Mouse (Mus musculus) urinary bladder, postnatal 36 days (tissue): ENCODE results near the gene Ppp4c.

Source experiments
- DNase-seq, 2 experiments: peaks; one replicate each; pipeline ENCODE4 v3.0.0; 2022; ENCODE audit warnings: low spot score in 2 of 2, mixed read lengths in 1 of 2

The Ppp4c gene

GRCm38 (mm10) chr7:126759050-126759671 is 33.1 kb downstream of the Ppp4c start, which contains the start of gene Mapk3:
Gene Mapk3 (plus strand): TSS chr7:126759601.
- peak; percentile 81 to 89 for DNase-seq

GRCm38 (mm10) chr7:126758539-126758938 is 33.8 kb downstream of the Ppp4c start:
- DNase-seq, result no peak

GRCm38 (mm10) chr7:126754866-126755265 is 37.4 kb downstream of the Ppp4c start:
- DNase-seq, result peak; percentile 73 to 75

- DNase-seq, result no peak
Observed at GRCm38 (mm10) chr7:126749582-126750343, 42.5 kb downstream of the Ppp4c start.

GRCm38 (mm10) chr7:126748824-126749223 is 43.5 kb downstream of the Ppp4c start:
- no peak for DNase-seq

- no peak for DNase-seq
Observed at GRCm38 (mm10) chr7:126746798-126747197, 45.5 kb downstream of the Ppp4c start.

GRCm38 (mm10) chr7:126746066-126746465 is 46.2 kb downstream of the Ppp4c start:
- DNase-seq, result no peak

- no peak for DNase-seq
Observed at GRCm38 (mm10) chr7:126741964-126742482, 50.3 kb downstream of the Ppp4c start.

GRCm38 (mm10) chr7:126741452-126741851 is 50.8 kb downstream of the Ppp4c start:
- no peak for DNase-seq

GRCm38 (mm10) chr7:126740977-126741376 is 51.3 kb downstream of the Ppp4c start:
- DNase-seq, result no peak

- no peak for DNase-seq
Observed at GRCm38 (mm10) chr7:126740132-126740735, 52.1 kb downstream of the Ppp4c start.

- DNase-seq, result no peak
Observed at GRCm38 (mm10) chr7:126739551-126739950, 52.7 kb downstream of the Ppp4c start.

GRCm38 (mm10) chr7:126736122-126736521 is 56.2 kb downstream of the Ppp4c start:
- DNase-seq, result no peak
